Mouse (Mus musculus) G1E (cell line): ENCODE data around the gene Hist2h3c1.

Experiments used
- CTCF ChIP-seq: IDR thresholded peaks from 2 replicates; pipeline ENCODE4 v1.5.1; 2012; ENCODE audit warnings: low read depth, low read length, inconsistent platforms, mixed read lengths
- GATA1 ChIP-seq: IDR thresholded peaks from 2 replicates; pipeline ENCODE4 v1.6.1; 2012; ENCODE audit warnings: borderline replicate concordance, low read length, inconsistent platforms, mixed read lengths
- POLR2AphosphoS5 ChIP-seq: IDR thresholded peaks from 2 replicates; pipeline ENCODE4 v1.6.1; 2012; ENCODE audit warnings: low read depth, low read length, inconsistent platforms; ENCODE audit not compliant: insufficient replicate concordance

- TF ChIP-seq CTCF (no peak), POLR2AphosphoS5 (no peak), GATA1 (no peak)
These were observed 21.1 kb downstream of the Hist2h3c1 start for GRCm38 (mm10) chr3:96267541-96267940.
